Mouse (Mus musculus): Measurements from ENCODE around the gene Blmh.

Gene Blmh

DNA sequence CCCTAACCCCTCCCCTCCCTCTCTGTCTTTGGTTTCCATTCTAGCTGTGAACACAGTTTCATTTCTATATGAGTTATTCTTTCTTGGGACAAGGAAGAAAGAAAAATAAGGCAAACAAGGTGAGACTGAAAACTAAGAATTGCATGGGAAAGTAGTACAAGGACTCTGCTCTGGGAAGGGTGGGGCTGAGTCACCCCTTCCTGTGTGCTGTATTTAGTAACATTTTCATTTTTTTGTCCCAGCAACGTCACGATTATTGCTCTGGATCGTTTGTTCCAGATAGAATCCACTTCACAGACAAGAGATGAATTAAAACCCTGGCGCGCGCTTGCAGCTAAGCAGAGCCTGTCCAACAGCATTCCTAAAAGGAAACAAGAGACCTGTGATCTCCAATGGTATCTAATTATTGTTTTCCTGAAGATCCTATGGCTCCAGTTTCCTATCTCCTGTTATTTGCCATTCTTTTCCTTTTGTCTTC is at the start of gene Blmh:
Gene Blmh, plus strand, starts transcription at position 51 of the 478 bp plus-strand sequence.
- ATAC-seq (ENCODE audit: low TSS enrichment): no peak

DNA sequence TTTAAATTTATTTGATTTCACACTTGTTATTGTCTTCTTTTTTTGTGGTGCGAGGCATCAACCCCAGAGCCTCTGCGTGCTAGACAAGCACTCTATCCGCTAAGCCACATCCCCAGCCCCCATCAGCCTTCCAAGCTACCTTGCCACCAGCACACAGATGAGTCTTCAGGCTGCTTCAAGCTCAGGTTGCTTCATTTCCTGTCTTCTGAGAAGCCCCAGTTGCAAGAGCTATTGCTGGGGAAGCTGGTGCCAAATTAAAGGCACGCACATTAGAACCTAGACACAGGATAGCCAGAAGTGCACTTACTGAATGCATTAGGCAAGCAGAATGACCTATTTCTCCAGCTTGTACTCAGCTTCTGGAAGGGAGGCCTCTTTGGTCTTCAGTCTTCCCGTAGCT is 44.8 kb upstream of the Blmh start:
- ATAC-seq (ENCODE audit: low TSS enrichment): no peak

DNA sequence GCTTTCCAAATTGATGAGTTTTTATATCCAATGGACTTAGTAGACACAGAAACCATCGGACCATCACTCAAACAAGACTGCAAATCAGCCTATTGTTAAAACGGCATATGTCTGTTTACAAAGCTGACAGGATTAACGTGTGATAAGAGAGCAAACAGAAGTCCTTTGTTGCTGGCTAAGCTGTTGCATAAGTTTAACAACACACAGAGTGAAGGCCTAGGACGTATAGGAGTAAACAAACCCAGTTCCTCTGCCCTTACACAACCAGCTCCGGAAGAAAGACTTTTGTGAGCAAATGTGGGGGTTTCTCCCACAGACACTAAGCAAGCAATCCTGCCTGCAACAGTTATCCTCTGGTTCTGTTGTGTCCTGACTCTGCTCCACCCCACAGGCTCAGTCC is 40.2 kb upstream of the Blmh start:
- no peak for ATAC-seq (ENCODE audit: low TSS enrichment)

DNA sequence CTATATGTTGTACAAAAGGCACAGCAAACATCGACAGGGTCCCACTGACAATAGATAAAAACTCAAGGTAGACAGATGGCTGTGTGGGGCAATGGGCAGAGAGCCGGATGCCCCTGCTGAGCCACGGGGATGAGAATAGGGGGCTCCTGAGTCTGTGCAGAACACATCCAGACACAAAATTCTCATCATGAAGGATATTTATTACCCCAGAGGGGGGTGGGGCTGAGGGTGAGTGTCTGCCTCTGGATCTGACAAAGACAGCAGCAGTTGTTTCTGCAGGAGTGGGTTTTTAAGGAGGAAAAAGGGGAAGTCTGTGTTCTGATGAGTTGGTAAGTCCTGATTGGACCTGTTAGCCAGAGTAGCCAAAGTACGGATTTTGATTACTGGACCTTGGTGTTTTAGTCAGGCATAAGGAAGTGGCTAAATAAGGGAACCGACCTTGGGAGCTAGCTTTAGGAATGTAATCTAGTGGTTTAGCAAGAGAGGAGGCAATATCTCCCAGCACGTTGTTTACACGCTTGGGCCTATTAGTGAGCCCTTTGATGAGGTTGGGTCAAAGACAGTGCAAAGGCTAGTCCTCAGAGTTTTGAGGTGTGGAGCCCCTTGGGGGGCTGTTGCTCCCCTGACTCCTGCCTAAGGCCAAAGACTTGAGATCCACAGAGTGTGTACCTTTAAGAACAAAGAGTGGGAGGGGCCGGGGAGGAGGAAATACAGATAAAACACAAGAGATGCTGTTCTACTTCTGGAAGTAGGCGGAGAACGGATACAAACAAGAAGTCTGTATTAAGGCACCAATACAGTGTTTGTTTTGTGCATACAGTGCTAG is 35.1 kb upstream of the Blmh start:
- no peak for ATAC-seq (ENCODE audit: low TSS enrichment)

DNA sequence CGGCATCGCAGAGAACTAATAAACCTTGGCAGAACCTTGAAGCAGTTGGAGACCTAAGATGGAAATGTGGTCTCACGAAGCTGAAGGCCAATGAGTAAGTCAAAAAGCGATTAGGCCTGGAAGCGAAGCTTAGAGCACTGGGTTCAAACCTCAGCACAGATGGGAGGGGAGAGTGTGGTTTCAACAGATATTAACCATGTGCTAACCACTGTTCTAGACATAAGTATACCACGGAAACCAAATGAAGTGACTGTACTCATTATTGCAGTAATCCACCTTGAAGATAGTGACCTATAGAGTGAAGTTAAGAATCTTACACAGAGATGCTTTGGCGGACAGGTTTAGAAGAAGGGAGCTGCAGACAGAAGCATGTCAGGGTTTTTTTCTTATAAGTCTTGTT is 33.4 kb upstream of the Blmh start:
- no peak for ATAC-seq (ENCODE audit: low TSS enrichment)

DNA sequence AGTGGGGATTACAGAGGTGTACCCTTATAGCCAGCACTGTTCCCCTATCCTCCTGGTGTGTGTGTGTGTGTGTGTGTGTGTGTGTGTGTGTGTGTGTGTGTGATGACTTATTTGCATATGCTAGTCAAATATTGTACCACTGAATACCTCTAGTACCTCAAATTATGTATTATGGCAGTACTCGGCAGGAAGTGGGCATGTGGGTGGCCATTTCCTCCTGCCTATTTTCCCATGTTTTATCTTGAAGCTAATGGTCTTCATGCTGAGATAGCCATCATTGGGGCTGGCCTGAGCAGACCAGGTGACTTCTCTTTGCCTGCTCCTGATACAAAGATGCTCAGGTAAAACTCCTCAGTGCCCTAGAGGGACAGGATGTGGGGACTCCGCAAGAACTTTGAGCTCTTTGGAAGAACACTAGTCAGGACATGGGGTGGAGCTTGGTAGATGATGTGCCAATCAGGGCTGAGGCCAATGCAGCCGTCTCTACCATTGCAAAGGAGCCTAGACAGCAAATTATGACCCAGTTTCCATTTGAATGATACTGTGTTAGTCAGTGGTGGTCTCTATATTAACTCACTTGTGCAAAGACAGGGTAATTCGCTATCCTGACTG is 32.8 kb upstream of the Blmh start:
- no peak for ATAC-seq (ENCODE audit: low TSS enrichment)

DNA sequence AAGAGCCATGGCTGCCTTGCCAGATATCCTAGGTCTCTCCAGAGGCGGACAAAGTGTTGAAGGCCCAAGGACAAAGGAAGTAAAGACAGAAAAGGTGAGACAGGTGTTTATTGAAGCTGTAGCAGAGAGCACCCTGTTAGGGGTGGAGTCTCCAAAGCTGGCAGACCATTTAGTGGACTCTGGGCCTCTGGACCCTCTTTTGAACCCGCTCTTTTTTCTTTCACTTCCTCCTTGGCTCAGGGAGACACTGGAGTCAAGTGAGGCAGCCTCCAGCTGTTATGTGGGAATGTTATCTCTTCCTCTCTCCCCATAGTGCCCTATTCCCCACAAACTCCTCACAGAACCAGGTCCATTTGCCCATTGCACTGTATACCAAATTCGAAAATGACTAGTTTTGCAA is 31.6 kb upstream of the Blmh start:
- ATAC-seq (ENCODE audit: low TSS enrichment): no peak

DNA sequence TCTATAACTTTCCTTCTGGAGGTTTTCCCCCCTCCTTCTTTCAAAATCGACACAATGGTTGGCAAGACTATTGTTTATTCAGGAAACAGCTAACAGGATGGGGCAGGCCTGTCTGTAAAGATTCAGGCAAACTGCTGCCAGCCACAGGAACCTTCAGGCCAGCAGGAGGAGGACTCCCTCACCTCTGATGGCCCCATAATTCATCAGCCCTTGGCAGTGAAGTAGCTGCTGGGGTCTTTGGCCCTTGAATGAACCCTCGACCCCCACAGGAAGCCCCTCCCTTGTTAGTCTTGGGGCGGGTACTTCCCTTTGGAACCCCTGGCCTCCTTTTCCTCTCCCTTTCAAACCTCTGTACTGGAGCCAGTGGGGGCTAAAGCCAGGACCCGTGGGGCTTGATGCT is 31.0 kb upstream of the Blmh start:
- ATAC-seq (ENCODE audit: low TSS enrichment): no peak

DNA sequence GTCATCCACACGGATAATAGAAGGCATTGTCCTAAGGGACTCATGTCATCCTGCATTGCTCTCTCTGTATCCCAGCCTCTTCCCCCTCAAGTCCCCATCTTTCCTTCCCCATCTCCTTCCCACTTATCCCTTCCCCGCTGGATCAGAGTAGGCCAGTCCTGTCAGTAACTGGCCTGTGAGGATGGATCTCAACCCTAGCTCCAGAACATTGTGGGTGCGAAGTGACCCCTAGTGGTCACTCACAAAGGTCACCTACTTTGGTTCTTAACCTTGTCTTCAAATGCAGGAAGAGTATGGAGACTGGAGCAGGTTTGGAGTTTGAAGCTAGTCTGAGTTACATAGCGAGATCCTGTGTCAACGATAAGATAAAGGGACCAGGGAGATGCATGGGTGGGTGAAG is 30.4 kb upstream of the Blmh start:
- ATAC-seq (ENCODE audit: low TSS enrichment): peak; percentile 57; the same call in 1 of the 2 replicates

DNA sequence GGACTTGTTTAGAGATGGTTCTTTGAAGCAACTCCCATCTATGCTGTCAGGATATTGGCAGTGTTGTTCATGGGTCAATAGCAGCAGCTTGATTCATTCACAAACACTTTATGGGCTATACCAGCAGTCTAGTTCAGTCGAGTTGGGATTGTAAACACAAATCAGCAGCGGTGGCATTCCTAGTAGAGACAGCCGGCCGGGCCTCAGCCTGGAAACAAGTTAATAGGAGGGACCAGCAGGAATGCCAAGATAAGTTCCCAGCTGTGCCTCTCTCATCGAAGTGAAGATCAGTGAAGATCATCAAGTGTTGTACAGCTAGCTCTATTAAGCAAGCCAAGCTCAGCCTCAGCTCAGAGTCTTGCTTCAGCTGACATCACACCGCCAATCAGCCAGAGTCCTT is 28.2 kb upstream of the Blmh start:
- ATAC-seq (ENCODE audit: low TSS enrichment): no peak

DNA sequence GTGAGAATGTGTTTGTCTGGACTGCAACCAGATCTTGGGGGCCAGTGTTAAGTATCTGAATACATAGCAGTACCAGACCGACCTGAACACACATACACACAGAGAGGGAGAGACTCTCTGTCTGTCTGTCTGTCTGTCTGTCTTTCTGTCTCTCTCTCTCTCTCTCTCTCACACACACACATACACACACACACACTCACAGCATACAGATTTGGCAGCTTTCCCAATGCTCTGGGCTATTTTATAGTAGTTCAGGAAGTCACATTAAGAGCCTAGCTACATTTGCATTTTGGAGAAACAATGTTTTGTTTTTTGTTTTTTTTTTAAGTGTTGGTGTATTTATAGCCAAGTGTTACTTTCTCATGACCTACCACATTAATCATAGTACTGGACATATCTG is 27.5 kb upstream of the Blmh start:
- no peak for ATAC-seq (ENCODE audit: low TSS enrichment)

DNA sequence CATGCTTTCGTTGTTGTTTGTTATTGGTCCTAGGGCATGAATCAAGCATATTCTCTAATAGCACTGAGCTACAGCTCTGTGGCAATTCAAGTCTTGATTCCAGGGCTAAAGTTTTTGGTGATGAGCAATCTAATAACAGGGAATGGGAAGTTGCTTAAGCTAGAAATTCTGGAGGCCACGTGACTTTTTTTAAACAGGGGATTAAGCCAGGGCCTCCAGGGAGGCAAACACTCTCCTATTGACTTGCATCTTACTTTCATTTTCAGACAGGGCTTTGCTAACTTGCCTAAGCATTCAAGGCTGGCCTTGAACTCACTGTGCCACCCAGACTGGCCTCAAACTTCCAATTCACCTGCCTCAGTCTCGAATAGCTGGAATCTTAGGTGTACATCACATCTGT is 26.7 kb upstream of the Blmh start:
- no peak for ATAC-seq (ENCODE audit: low TSS enrichment)

DNA sequence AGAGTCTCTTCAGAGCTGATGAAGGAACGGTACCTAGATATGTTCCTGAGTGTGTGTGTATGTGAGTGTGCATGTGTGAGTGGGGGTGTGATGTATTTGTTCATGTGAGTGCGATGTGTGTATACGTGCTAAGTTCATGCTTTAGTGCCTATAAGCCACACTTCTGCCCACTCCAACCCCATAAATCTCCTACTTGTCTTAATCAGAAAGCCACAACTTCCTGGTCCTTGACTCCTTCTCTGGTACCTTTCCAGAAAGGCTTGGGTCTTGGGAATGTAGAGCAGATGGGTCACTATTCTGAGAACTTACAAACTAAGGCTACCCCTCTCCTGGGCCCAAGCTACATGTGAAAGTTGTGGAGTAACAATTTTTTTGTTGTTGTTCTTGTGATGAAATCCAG is 25.9 kb upstream of the Blmh start:
- ATAC-seq (ENCODE audit: low TSS enrichment): no peak

DNA sequence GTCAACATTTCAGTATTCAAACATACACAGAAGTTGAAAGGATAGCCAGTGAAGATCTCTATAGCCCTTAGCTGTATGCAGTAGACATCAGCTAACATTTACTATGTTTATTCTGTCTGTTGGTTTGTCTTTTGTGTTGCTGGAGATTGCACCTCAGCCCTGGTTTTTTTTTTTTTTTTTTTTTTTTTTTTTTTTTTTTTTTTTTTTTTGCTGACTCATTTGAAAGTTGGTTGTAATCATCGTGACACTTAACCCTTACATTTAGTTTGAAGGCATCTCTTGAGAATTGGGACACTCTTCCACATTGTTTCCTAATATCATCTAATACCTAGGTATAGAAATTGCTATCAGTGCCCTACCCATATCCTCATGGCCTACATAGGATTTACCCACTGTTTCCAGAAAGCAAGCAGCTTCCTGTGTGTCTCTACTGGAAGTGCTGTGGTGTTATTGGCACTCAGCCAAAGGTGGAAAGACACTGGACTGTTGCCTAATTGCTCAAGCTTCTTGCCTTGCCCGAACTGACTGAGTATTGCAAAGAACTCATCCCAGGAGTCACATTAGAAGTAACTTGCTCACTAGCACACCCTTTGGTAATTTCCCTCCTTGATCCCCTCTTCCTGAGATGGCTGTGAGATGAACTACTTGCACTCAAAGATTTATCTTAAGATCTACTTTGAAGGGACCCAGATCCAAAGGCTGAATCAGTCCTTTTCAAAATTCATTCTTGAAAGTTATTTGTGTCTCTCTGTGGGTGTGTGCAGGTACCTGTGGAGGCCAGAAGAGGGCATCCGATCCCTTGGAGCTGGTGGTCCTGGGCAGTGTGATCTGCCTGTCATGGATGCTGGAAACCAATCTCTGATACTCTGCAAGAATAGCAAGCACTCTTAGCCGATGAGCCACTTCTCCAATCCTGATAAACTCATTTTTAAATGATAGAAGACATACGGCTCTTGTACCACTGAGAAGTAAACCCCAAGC is 24.6 kb upstream of the Blmh start:
- ATAC-seq (ENCODE audit: low TSS enrichment): no peak

DNA sequence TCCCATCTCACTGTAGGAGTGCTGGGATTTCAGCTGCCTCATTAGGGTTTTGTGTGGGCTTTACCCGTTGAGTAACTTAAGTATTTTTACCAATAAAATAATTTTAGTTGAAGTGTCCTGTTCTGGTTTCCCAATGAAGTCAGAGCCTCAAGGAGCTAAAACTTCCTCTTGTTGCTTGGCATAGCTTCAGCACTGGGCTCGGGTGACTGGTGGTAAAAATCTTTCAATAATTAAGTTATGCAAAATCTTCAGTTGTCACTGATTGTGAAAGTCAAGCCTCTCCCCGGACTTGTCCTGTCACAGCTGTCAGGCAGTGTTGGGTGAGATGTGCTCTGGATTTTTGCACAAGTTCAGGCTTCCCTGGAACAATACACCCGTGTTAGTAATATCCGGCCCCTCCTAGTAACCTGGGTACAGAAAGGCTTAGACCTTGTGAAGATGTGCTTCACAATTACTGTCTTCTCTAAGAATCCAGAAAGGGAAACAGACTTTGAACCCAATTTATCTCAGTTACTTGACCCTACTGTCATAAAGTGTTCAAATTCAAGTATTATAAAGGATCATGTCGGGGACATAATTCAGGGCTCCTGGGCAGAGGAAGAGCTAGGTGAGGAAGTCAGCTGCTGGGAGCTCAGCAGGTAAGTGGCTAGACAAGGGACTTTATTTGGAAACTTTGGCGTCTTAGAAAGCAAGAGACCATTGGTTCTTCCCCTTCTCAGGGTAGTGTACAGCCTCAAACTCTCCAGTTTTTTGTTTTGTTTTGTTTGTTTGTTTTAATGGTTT is 22.8 kb upstream of the Blmh start, which contains the start of gene Tmigd1:
Gene Tmigd1, plus strand, starts transcription at position 581 of the 783 bp plus-strand sequence.
- ATAC-seq (ENCODE audit: low TSS enrichment): no peak

DNA sequence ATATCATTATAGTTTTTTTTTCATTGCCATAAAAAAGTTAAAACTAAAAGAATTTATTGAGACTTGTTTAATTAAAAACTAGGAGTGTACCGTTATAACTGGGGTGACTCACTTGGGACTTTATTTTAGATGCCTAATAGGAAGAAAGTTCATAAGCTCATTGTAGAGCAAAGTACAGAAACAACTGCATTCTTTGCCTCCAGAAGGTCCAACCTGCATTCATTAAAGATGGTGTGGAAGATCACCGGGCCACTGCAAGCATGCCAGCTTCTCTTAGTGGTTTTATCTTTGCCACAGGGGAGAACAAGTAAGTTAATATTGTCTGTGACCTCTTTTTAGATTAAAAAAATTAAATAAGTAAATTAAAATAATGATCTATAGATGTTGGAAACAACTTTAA is 20.3 kb upstream of the Blmh start:
- ATAC-seq (ENCODE audit: low TSS enrichment): no peak

DNA sequence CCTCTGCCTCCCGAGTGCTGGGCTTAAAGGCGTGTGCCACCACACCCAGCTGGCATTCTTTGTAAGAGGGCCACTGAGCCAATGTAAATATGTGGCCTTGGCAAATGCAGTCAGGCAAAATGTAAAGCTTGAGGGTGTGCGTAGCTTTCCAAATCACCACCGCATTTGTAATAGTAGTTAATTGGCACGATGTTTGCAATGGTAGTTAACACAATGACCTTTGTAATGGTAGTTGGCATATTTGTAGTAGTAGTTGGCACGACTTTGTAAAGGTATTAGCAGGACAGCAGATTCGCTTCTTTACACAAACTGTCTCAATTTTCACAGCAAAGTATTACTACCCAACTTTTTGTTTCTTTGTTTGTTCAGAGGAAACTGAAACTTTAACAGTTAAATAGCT is 16.0 kb upstream of the Blmh start:
- no peak for ATAC-seq (ENCODE audit: low TSS enrichment)

DNA sequence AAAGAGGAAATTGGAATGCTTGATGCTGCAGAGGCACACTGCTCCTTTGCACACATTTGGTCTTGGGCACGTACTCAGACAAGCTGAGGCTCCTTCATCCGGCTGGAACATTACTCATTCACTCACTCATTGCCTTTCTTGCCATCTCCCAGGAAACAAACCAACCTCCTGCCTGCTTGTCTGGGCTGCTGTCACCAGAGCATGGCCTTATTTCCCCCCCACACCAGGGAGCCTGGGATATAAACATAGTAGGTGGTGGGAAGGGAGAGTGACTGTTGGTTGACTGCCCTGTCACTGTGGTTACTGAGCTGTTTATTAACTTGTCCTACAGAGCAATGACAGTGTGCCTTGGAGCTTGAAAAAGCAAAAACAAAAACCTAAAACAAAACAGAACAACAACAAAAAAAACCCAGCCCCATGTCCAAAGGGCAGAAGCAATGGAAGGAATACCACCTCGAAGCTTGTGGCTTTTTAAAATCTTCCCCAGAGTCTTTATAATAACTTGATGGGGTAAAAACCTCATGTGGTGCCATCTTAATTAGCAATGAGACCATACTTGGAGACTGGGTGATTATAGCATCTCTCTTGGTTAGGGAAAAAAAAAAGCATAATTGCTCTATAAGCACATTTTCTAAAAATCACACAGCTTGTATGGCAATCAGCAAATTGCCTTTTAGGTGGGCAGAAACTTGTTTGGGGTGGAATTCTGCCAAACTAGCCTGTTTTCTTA is 13.1 kb upstream of the Blmh start:
- peak; percentile 67 for ATAC-seq (ENCODE audit: low TSS enrichment)

DNA sequence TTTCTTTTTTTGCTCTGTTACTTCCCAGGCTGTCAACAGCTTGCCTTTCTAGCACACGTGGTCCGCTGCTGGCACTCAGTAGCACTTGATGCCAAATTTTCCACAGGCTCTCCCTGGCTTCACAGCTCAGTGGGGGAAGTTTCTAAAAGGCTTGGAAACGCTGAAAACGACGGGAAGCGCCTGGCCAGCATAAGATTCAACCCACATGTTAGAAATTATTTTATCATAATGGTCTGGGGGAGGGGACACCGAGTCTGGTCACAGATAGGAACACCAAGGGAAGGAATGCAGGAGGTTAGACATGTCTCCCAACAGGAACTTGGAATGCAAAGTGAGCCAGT is 12.6 kb upstream of the Blmh start:
- ATAC-seq (ENCODE audit: low TSS enrichment): peak; percentile 92

DNA sequence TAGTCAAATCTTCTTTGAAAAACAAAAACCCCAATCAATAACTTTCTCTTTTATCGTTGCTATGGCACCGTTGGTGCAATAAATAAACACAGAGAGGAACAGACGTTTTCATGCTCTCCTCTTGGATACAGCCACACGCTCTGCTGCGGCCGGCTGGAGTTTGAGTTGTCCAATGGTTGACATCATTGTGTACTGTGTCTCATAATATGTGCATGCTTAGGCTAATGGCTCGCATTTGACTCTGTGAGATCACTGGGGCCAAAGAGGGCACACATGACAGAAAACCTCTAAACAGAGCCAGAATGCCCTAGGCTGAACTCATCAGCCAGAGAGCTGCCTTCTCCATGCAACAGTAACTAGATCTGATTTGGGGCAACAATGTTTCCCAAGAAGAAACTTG is 10.2 kb upstream of the Blmh start:
- ATAC-seq (ENCODE audit: low TSS enrichment): no peak
